Mouse (Mus musculus): ENCODE data around the gene Lrrc1.

The Lrrc1 gene

DNA sequence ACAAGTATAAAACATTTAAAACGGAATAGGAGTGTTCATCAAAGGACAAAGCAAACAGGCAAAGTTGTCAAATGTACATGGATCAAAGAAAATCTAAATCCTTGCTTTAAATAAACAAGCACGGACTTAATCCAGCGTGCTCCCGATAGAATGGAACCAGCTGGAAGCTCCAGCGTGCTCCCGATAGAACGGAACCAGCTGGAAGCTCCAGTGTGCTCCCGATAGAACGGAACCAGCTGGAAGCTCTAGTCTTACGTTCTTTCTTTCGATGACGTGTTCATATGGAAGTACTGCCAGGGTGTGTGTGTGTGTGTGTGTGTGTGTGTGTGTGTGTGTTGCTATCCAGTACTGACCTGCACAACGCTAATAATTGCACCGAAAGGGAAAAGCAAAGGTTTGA, 84.3 kb downstream of the Lrrc1 start:
- DNase-seq: no peak

GRCm38 (mm10) chr9:77459365-77459764, 85.3 kb downstream of the Lrrc1 start:
- no peak for DNase-seq

DNA sequence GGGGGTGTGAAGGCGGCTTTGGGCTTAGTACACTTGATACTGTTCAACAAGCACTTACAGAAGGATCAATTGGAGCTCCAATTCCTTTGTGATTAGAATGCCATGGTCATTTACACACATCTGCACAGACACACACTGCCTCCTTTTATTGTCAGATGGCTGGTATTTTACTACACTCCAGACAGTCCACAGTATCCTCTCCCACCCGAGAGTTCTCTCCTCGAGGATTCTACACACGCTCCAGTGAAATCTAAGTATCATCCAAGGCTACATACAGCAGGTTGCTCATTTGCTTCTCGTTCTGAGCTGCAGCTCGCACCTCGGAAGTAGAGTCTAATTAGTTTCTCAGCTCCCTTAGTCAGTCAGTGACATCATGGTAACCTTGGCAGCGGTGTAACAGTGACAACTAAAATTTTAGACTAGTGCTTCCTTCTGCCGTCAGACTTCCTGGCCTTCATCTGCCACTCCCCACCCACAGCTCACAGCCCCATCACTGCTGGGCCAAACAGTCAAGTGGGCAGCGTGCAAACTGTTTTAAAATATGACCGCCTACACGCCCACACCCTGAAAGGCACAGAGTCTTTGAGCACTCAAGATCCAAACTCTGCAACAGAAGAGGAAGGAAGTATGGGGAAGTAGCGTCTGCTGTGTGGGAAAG, 88.4 kb downstream of the Lrrc1 start:
- no peak for DNase-seq

GRCm38 (mm10) chr9:77455439-77456168, 89.1 kb downstream of the Lrrc1 start:
- no peak for DNase-seq

DNA sequence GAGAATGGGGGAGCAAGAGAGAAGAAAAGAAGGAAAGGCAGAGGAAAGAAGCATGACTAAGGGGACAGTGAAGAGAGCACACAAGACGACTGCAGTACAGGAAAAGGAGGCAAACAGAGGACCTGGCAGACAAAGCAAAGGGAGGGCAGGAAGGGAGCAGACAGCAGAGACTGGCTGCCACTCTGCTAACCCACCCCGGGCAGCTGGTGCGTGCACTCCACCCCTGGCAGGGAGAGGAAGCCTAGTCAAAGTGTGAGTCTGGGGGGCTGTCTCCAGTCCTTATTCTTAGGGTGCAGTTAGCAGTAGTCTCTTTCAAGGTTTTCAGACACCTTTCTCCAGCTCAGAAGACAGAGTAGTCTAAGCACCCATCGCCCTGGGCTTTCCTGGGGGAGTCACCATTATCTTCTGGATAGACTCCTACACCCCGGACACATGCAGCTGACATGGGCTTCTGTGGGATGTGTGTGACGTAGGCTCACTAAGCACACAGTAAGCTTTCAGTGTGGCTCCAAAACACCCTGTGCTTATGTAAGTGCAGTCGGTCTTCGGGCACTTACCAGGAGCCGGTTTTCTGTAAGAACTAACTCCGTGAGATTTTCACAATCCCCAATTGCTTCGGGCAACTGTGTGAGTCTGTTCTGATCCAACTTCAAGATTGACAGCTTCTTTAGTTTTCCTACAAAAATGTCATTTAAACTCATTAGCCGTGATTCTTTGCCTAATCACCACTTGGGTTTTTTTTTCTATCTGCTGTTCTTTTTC, 92.4 kb downstream of the Lrrc1 start:
- peak; percentile 27 for DNase-seq

DNA sequence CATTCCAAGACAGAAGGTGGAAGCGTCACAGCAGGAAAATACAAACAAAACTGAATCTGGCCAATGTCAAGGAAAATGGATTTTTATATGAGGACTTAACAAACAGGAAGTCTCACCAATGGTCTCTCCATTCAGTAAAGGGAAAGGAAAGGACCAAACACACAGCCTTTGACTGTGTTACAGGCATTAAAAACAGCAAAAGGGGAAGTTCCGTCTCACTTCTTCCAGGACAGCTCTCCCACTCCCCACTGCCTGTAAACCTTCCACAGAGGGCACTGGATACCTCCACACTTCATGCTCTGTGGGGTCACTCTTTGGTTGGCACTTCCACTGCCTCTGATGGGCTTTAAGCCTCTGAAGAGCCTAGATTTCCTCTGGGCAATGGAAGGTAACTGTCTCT, 94.2 kb downstream of the Lrrc1 start:
- no peak for DNase-seq

- no peak for DNase-seq
Observed at GRCm38 (mm10) chr9:77444876-77445275, 99.8 kb downstream of the Lrrc1 start.

GRCm38 (mm10) chr9:77439371-77439770, 105.3 kb downstream of the Lrrc1 start:
- no peak for DNase-seq

- no peak for DNase-seq
Observed at GRCm38 (mm10) chr9:77438836-77439271, 105.8 kb downstream of the Lrrc1 start.

- DNase-seq: no peak
Observed at GRCm38 (mm10) chr9:77437131-77437530, 107.5 kb downstream of the Lrrc1 start.

- DNase-seq: no peak
Observed at GRCm38 (mm10) chr9:77434965-77435364, 109.7 kb downstream of the Lrrc1 start.

GRCm38 (mm10) chr9:77433476-77433875, 111.2 kb downstream of the Lrrc1 start:
- no peak for DNase-seq

DNA sequence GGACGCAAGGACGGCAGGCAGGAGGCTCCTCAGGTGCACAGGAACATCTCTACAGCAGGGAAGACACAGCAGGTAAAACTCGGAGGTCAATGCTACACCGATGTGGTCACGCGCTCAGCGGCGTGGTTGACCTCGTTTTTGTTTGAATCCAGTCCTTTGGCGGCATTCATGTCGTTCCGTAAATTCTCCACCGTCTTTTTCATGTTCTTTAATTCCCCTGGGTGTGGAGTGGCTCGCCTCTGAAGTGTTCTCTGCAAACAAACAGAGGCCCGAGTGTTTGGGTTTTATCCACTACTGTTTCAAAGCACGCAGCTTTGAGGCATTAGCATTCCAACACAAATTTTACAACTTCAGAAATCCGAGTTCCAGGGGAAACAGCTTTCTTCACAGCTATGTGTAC, 112.6 kb downstream of the Lrrc1 start:
- DNase-seq: no peak

DNA sequence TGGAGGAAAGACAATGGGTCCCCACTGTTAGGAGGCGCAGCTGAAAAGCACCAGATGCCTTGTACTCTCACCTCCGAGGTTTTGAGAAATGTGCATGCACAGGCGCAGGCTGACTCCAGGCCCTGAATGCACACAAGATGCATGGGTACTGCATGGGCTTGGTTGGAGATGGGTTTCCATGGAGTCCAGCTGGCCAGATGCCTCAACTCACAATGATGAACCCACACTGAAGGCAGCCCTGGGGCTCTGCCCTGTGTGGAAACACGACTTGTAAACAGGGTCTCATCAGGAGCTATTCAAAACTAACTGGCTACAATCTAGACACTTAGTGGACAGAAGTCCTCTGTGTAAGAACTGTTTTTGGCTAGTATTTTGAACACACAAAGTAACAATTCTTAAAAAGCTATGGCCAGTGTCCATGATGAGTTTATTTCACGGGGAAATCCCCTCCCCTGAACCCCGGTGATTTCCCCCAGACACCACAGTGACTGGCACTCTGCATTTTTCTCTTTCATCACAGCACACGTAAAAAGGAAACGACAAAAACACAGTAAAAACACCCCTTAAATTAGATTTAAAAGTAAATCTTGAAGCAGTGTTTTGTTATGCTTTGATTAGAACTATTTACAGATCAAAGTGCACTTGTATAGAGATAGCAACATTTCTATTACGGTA, 114.1 kb downstream of the Lrrc1 start:
- no peak for DNase-seq

- DNase-seq: no peak
Observed at GRCm38 (mm10) chr9:77429230-77430015, 115.2 kb downstream of the Lrrc1 start.

DNA sequence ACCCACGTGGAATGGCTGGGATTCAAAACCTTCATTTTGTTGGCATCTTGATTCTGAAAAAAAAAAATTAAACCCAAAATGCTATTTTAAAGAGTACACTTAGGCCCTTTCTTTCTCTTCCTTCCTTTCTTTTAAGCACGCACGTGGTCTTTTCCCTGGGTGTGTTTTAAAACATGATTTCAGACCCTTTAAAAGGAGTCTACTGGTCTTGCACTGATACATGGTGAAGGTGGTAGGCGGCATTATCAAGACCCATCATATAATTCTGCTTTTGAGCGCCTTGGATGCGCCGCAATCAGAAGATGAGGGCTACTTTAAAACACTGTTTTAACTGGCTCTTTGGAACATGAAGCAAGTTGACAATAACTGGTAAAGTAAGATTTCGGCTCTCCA, 115.9 kb downstream of the Lrrc1 start:
- no peak for DNase-seq

DNA sequence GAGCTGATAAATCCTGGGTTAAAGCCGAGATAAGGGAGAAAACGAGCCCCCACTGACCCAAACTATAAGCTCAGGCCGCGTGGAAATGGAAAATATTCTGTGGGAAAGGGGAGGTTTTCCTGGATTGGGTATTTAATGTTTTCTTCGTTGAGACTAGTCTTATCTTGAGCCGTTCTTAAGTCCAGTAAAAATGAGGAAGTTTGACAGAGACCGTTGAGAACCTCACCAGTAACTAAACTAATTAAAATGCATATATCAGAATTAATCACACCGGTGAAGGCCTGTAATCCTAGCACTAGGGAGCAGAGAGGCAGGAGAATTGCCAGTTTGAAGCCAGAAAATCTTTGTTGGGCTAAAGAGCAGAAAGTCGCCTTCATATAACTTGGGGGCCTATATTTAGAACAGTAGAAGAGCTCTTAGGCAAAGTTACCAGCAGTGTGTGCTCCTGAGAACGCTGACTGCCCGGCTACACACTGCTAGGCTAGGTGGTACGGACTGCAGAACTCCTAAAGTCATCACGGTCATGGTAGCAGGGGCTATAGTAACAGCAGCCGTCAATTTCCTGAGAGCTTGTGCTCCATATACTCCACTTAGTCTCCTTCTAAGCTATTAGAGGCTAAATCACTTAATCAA, 116.4 kb downstream of the Lrrc1 start:
- DNase-seq: no peak

- no peak for DNase-seq
Observed at GRCm38 (mm10) chr9:77427292-77428114, 117.2 kb downstream of the Lrrc1 start.

- DNase-seq: no peak
Observed at GRCm38 (mm10) chr9:77426110-77426509, 118.6 kb downstream of the Lrrc1 start.

DNA sequence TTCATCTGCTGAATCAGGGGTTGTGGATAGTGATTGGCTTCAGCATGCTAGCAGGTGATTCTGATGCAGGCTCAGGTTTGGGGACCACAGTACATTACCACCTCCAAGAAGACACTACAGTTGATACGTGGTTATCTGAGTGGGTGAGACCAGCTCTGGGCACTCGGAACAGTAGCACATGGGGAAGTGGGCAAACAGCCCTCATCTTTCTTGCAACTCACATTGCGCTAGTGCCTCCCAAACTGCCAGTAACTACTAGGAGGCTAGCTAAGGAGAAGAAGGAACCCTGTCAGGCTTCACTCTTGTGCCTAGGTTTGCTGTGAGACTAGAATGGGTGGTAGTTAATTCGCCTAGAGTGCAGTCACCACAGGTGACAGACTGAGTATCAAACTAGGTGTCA, 119.1 kb downstream of the Lrrc1 start:
- no peak for DNase-seq

DNA sequence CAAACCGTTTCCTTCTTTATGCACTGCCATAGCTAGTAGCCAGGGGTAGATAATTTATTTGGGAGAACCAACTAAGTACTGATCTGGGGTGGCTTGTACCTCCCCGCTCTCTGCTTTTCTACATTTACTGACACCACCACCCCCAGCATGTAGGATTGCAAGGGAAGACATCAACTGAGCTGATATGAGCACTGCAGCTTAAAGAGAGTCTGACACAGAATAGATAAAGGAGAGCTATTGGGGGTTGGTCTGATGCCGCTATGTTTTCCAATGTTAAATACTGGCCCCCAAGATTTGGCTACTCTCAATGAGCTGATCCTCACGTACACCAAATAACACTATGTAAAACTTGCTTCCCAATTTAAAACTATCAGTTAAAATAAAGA, 124.5 kb downstream of the Lrrc1 start:
- DNase-seq: no peak
